Mouse (Mus musculus): Measurements from ENCODE around the gene Gm8138. TPM values are rescaled to one million over a fixed set of nuclear protein-coding genes. Genes with fewer than 3 reads are reported as not detected.
A peak's percentile ranks its signal among the peaks of the same experiment; 100 is the strongest.
"Not testable (repeated sequence)": the region's sequence is repeated elsewhere in the genome, so short reads cannot be mapped to it uniquely, and the experiment has no call there.

Gene Gm8138
- not detected in 2 replicates for polyA plus RNA-seq (2016; fragmentation: Nextera tagmentation; extraction: Ambion mirVana)

GRCm38 (mm10) chr14:43416250-43416649 is at the start of gene Gm8138:
Gm8138 (minus strand) TSS chr14:43416350.
- DNase-seq (ENCODE audit: low spot score); H3K27me3 ChIP-seq (replicated peaks; ENCODE audit: low read depth, poor library complexity, severe bottlenecking); H3K4me1 ChIP-seq; H3K27ac ChIP-seq (replicated peaks); H3K4me3 ChIP-seq; H3K36me3 ChIP-seq (replicated peaks); H3K9me3 ChIP-seq: not testable (repeated sequence)
- WGBS = no CpG with 5 or more reads among the region's 3 CpGs

- H3K27ac ChIP-seq (replicated peaks); H3K27me3 ChIP-seq (replicated peaks; ENCODE audit: low read depth, poor library complexity, severe bottlenecking); H3K4me3 ChIP-seq; H3K4me1 ChIP-seq; H3K36me3 ChIP-seq (replicated peaks); H3K9me3 ChIP-seq: not testable (repeated sequence)
- WGBS = 87% methylated on average over 11 of the region's 11 CpGs
- peak; percentile 6 for DNase-seq (ENCODE audit: low spot score)
Measured at GRCm38 (mm10) chr14:43361713-43362112, 54.4 kb downstream of the Gm8138 start.

Other genes starting within 250 kb of the Gm8138 start
- not detected in 2 replicates for gene Gm7233, start 236.5 kb downstream of the Gm8138 start, polyA plus RNA-seq (2016; fragmentation: Nextera tagmentation; extraction: Ambion mirVana)
- gene Gm8122, start 181.0 kb downstream of the Gm8138 start, polyA plus RNA-seq (2016; fragmentation: Nextera tagmentation; extraction: Ambion mirVana) = not detected in 2 replicates
- gene Gm8126, start 157.7 kb downstream of the Gm8138 start, polyA plus RNA-seq (2016; fragmentation: Nextera tagmentation; extraction: Ambion mirVana) = not detected in 2 replicates
- gene Gm9732, start 141.3 kb downstream of the Gm8138 start, polyA plus RNA-seq (2016; fragmentation: Nextera tagmentation; extraction: Ambion mirVana) = not detected in 2 replicates
- not detected in 2 replicates for gene Gm8127, start 122.5 kb downstream of the Gm8138 start, polyA plus RNA-seq (2016; fragmentation: Nextera tagmentation; extraction: Ambion mirVana)
- gene 1700001F09Rik, start 68.5 kb downstream of the Gm8138 start, polyA plus RNA-seq (2016; fragmentation: Nextera tagmentation; extraction: Ambion mirVana) = not detected in 2 replicates
- gene Gm5799, start 127.2 kb upstream of the Gm8138 start, polyA plus RNA-seq (2016; fragmentation: Nextera tagmentation; extraction: Ambion mirVana) = not detected in 2 replicates
- not detected in 2 replicates for gene Gm17654, start 162.8 kb upstream of the Gm8138 start, polyA plus RNA-seq (2016; fragmentation: Nextera tagmentation; extraction: Ambion mirVana)
- gene Gm10375, start 191.7 kb upstream of the Gm8138 start, polyA plus RNA-seq (2016; fragmentation: Nextera tagmentation; extraction: Ambion mirVana) = not detected in 2 replicates